Mouse (Mus musculus) bone marrow, adult 2 months (tissue): ENCODE measurements around the gene Rpl13a.

ENCODE experiments used
- CTCF ChIP-seq: fragments of 200-500 bp; IDR thresholded peaks from 2 replicates; pipeline ENCODE4 v1.5.1; 2011; ENCODE audit warnings: low read length, control low read depth; ENCODE audit not compliant: control insufficient read depth, insufficient read depth
- POLR2A ChIP-seq: fragments of 200-500 bp; IDR thresholded peaks from 2 replicates; pipeline ENCODE4 v1.6.1; 2011; ENCODE audit warnings: low read depth, mild to moderate bottlenecking, control low read depth, low read length, borderline replicate concordance; ENCODE audit not compliant: control insufficient read depth

DNA sequence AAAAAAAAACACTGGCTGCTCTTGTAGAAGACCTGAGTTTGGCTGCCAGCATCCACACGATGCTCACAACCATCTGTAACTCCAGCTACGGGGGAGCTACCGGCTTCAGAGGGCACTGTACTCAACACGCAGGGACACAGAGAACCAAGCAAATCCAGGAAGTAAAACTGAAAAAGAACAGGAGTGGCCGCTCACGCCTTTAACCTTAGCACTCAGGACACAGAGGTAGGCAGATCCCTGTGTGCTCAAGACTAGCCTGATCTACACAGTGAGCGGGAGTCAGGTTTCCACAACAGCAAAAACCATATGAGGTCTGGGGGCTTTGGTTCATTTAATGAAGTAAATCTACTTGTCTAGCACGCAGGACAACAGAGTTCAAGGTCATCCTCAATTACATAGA lies 23.1 kb downstream of the Rpl13a start:
- no peak for TF ChIP-seq CTCF
- no peak for TF ChIP-seq POLR2A
